Mouse (Mus musculus): Measurements from ENCODE around the gene B2m. TPM values are rescaled to one million over a fixed set of nuclear protein-coding genes. Genes with fewer than 3 reads are reported as not detected.

The B2m gene
- polyA plus RNA-seq, 1 experiment = 119 TPM

- Histone ChIP-seq H3K9me3 (replicated peaks; ENCODE audit: control insufficient read depth, insufficient read depth, low read length, poor library complexity, severe bottlenecking) (no peaks in the 10 kb centered on the region), H3K27ac (ENCODE audit: insufficient read depth, low read length) (no peak overlapping the region), H3K9ac (ENCODE audit: low read depth, poor library complexity, severe bottlenecking) (no peak overlapping the region), H3K4me1 (ENCODE audit: control insufficient read depth, insufficient read depth, low read length) (no peaks in the 10 kb centered on the region), H3K4me3 (ENCODE audit: low read depth, low read length) (no peak overlapping the region), H3K36me3 (ENCODE audit: control insufficient read depth, insufficient read depth, low read length, poor library complexity, severe bottlenecking) (no peaks in the 10 kb centered on the region), H3K27me3 (ENCODE audit: control insufficient read depth, insufficient read depth, low read length, poor library complexity, severe bottlenecking) (peaks cover 1% of the 10 kb centered on the region; the same call in 1 of the 2 replicates)
- no peak for TF ChIP-seq EP300 (IDR thresholded peaks at IDR 0.05; ENCODE audit: insufficient read depth, low read depth, low read length)
- TF ChIP-seq CTCF (IDR thresholded peaks at IDR 0.05; ENCODE audit: low read depth, low read length) = no peak
- TF ChIP-seq POLR2A (IDR thresholded peaks at IDR 0.05; ENCODE audit: insufficient read depth, low read length) = no peak
Observed at GRCm38 (mm10) chr2:122146687-122147086, 799 bp upstream of the B2m start.

- H3K27ac ChIP-seq (ENCODE audit: insufficient read depth, low read length) = no peak overlapping the region
Observed at GRCm38 (mm10) chr2:122148242-122148917, 894 bp downstream of the B2m start.

GRCm38 (mm10) chr2:122149316-122149715 is 1.8 kb downstream of the B2m start:
- Histone ChIP-seq H3K9me3 (replicated peaks; ENCODE audit: control insufficient read depth, insufficient read depth, low read length, poor library complexity, severe bottlenecking) (no peaks in the 10 kb centered on the region), H3K27me3 (ENCODE audit: control insufficient read depth, insufficient read depth, low read length, poor library complexity, severe bottlenecking) (peaks cover 1% of the 10 kb centered on the region; the same call in 1 of the 2 replicates), H3K4me1 (ENCODE audit: control insufficient read depth, insufficient read depth, low read length) (no peaks in the 10 kb centered on the region), H3K9ac (ENCODE audit: low read depth, poor library complexity, severe bottlenecking) (no peak overlapping the region), H3K4me3 (ENCODE audit: low read depth, low read length) (no peak overlapping the region), H3K36me3 (ENCODE audit: control insufficient read depth, insufficient read depth, low read length, poor library complexity, severe bottlenecking) (no peaks in the 10 kb centered on the region), H3K27ac (ENCODE audit: insufficient read depth, low read length) (no peak overlapping the region)
- no peak for TF ChIP-seq POLR2A (IDR thresholded peaks at IDR 0.05; ENCODE audit: insufficient read depth, low read length)
- no peak for TF ChIP-seq CTCF (IDR thresholded peaks at IDR 0.05; ENCODE audit: low read depth, low read length)
- no peak for TF ChIP-seq EP300 (IDR thresholded peaks at IDR 0.05; ENCODE audit: insufficient read depth, low read depth, low read length)

More at GRCm38 (mm10) chr2:122148242-122148917, 894 bp downstream of the B2m start:
- Histone ChIP-seq H3K27me3 (ENCODE audit: control insufficient read depth, insufficient read depth, low read length, poor library complexity, severe bottlenecking) (peaks cover 1% of the 10 kb centered on the region; the same call in 1 of the 2 replicates), H3K4me1 (ENCODE audit: control insufficient read depth, insufficient read depth, low read length) (no peaks in the 10 kb centered on the region), H3K4me3 (ENCODE audit: low read depth, low read length) (peak overlapping the region; percentile 85), H3K9me3 (replicated peaks; ENCODE audit: control insufficient read depth, insufficient read depth, low read length, poor library complexity, severe bottlenecking) (no peaks in the 10 kb centered on the region), H3K9ac (ENCODE audit: low read depth, poor library complexity, severe bottlenecking) (peak overlapping the region; percentile 61; the same call in 1 of the 2 replicates), H3K36me3 (ENCODE audit: control insufficient read depth, insufficient read depth, low read length, poor library complexity, severe bottlenecking) (no peaks in the 10 kb centered on the region)
- TF ChIP-seq POLR2A (IDR thresholded peaks at IDR 0.05; ENCODE audit: insufficient read depth, low read length) (no peak), CTCF (IDR thresholded peaks at IDR 0.05; ENCODE audit: low read depth, low read length) (no peak), EP300 (IDR thresholded peaks at IDR 0.05; ENCODE audit: insufficient read depth, low read depth, low read length) (no peak)

- H3K36me3 ChIP-seq (ENCODE audit: control insufficient read depth, insufficient read depth, low read length, poor library complexity, severe bottlenecking) = no peaks in the 10 kb centered on the region
- H3K9ac ChIP-seq (ENCODE audit: low read depth, poor library complexity, severe bottlenecking) = no peak overlapping the region
- H3K4me1 ChIP-seq (ENCODE audit: control insufficient read depth, insufficient read depth, low read length) = no peaks in the 10 kb centered on the region
- TF ChIP-seq EP300 (IDR thresholded peaks at IDR 0.05; ENCODE audit: insufficient read depth, low read depth, low read length) = no peak
- no peak for TF ChIP-seq POLR2A (IDR thresholded peaks at IDR 0.05; ENCODE audit: insufficient read depth, low read length)
- TF ChIP-seq CTCF (IDR thresholded peaks at IDR 0.05; ENCODE audit: low read depth, low read length) = no peak
- H3K27ac ChIP-seq (ENCODE audit: insufficient read depth, low read length) = no peak overlapping the region
- H3K27me3 ChIP-seq (ENCODE audit: control insufficient read depth, insufficient read depth, low read length, poor library complexity, severe bottlenecking) = peaks cover 1% of the 10 kb centered on the region; the same call in 1 of the 2 replicates
- no peaks in the 10 kb centered on the region for H3K9me3 ChIP-seq (replicated peaks; ENCODE audit: control insufficient read depth, insufficient read depth, low read length, poor library complexity, severe bottlenecking)
- H3K4me3 ChIP-seq (ENCODE audit: low read depth, low read length) = no peak overlapping the region
Observed at GRCm38 (mm10) chr2:122149716-122150115, 2.2 kb downstream of the B2m start.

- no peaks in the 10 kb centered on the region for H3K4me1 ChIP-seq (ENCODE audit: control insufficient read depth, insufficient read depth, low read length)
- no peak overlapping the region for H3K4me3 ChIP-seq (ENCODE audit: low read depth, low read length)
- no peaks in the 10 kb centered on the region for H3K36me3 ChIP-seq (ENCODE audit: control insufficient read depth, insufficient read depth, low read length, poor library complexity, severe bottlenecking)
- H3K9me3 ChIP-seq (replicated peaks; ENCODE audit: control insufficient read depth, insufficient read depth, low read length, poor library complexity, severe bottlenecking) = no peaks in the 10 kb centered on the region
- H3K9ac ChIP-seq (ENCODE audit: low read depth, poor library complexity, severe bottlenecking) = no peak overlapping the region
- no peak overlapping the region for H3K27ac ChIP-seq (ENCODE audit: insufficient read depth, low read length)
- no peak for TF ChIP-seq POLR2A (IDR thresholded peaks at IDR 0.05; ENCODE audit: insufficient read depth, low read length)
- no peak for TF ChIP-seq CTCF (IDR thresholded peaks at IDR 0.05; ENCODE audit: low read depth, low read length)
- no peak for TF ChIP-seq EP300 (IDR thresholded peaks at IDR 0.05; ENCODE audit: insufficient read depth, low read depth, low read length)
- H3K27me3 ChIP-seq (ENCODE audit: control insufficient read depth, insufficient read depth, low read length, poor library complexity, severe bottlenecking) = peaks cover 1% of the 10 kb centered on the region; the same call in 1 of the 2 replicates
Observed at GRCm38 (mm10) chr2:122151221-122151620, 3.7 kb downstream of the B2m start.

- H3K27me3 ChIP-seq (ENCODE audit: control insufficient read depth, insufficient read depth, low read length, poor library complexity, severe bottlenecking) = peaks cover 1% of the 10 kb centered on the region; the same call in 1 of the 2 replicates
- no peaks in the 10 kb centered on the region for H3K9me3 ChIP-seq (replicated peaks; ENCODE audit: control insufficient read depth, insufficient read depth, low read length, poor library complexity, severe bottlenecking)
- no peaks in the 10 kb centered on the region for H3K4me1 ChIP-seq (ENCODE audit: control insufficient read depth, insufficient read depth, low read length)
- no peaks in the 10 kb centered on the region for H3K36me3 ChIP-seq (ENCODE audit: control insufficient read depth, insufficient read depth, low read length, poor library complexity, severe bottlenecking)
- H3K9ac ChIP-seq (ENCODE audit: low read depth, poor library complexity, severe bottlenecking) = no peak overlapping the region
- no peak overlapping the region for H3K4me3 ChIP-seq (ENCODE audit: low read depth, low read length)
- H3K27ac ChIP-seq (ENCODE audit: insufficient read depth, low read length) = no peak overlapping the region
- TF ChIP-seq POLR2A (IDR thresholded peaks at IDR 0.05; ENCODE audit: insufficient read depth, low read length) = no peak
- TF ChIP-seq EP300 (IDR thresholded peaks at IDR 0.05; ENCODE audit: insufficient read depth, low read depth, low read length) = no peak
- no peak for TF ChIP-seq CTCF (IDR thresholded peaks at IDR 0.05; ENCODE audit: low read depth, low read length)
Observed at GRCm38 (mm10) chr2:122152850-122153249, 5.4 kb downstream of the B2m start.

Data from ES-Bruce4 (cell line).